Mouse (Mus musculus) kidney, adult 9 months (tissue): ENCODE measurements around the gene Dand5.

Source experiments
- DNase-seq: peaks from one replicate; pipeline ENCODE4 v3.0.0; 2022

Gene Dand5

DNA sequence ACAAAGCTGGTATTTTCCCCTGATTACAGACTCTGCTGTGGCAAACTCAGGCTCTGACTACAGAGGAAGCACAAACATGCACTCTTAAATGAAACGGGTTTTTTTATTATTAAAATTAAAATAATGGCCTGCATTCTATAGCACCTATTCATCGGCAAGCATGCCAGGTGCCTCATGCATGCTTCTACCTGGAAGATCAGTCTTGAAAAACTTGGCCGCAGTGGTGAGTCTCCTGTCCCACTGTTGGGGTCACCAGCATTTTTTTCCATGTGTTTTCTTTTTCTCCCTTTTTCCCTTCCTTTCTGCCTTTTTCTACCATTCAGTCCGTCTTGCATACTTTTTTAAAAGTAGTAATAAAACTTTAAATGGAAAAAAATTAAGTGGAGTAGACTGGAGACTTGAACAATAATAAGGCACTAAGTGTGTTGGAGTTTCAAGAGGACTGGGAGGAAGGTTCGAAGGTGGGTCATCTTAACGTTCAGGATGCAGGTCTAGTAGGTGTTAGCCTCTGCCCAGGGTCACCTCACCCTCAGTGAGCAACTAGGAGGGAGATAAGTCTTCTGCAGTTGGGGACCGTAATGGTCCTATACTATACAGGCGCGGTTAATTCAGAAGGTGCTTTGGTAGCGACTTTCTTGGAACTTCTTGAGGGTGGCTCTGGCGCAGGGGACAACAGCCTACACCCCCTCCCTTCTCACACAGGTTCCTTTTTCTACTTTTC lies 39.3 kb downstream of the Dand5 start:
- DNase-seq = no peak

DNA sequence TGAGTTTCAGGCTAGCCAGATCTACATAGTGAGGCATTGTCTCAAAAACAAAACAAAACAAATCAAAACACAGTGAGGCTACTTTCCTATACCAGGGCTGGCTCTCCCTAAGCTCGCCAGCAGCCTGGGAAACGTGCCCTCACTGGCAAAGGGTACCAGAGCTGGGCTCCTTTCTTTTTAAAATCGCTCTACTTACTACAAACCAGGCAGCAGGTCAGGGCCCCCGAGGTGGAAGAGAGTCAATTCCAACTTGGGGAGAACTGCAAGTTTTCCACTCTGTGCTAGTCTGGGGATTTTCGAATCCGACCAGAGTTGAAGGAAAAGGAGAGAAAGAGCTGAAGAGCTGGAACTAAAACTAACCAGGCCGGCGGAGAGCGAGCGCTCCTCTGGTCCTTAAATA lies 39.9 kb downstream of the Dand5 start:
- DNase-seq = no peak

DNA sequence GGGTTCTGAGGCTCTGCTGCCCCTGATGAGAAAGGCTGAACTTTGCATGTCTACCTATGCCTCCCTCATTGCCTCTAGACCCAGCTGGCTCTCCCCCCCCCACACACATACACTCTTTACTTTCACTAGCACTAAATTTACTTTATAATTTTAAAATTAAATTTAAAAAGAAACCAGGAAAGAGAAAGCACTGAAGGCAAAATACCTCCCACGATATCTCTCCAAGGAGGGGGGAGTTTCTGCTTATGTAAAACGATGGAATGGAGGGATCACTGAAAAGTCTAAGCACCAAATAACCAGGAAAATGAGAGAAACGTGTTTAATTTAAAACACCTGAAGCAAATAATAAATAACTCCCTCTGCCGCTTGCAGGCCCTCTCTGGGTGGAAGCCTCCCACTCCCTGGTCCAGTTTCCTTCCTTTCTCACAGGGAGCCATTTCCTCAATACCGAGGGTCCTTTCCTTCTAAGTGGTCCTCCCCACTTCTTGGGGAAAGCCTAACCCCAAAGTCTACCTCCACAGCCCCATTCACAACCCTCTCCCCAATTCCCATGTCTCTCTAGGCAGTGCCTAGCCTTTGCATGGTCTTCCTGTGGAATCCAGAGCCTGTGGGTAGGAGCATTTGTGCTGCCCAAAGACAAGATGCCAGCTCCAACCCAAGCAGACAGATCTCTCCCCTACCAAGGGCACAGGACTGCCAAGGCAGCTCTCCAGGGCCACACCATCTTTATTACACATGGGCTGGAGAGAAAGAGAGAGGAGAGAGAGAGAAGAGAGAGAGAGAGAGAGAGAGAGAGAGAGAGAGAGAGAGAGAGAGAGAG lies 40.7 kb downstream of the Dand5 start:
- DNase-seq = no peak

DNA sequence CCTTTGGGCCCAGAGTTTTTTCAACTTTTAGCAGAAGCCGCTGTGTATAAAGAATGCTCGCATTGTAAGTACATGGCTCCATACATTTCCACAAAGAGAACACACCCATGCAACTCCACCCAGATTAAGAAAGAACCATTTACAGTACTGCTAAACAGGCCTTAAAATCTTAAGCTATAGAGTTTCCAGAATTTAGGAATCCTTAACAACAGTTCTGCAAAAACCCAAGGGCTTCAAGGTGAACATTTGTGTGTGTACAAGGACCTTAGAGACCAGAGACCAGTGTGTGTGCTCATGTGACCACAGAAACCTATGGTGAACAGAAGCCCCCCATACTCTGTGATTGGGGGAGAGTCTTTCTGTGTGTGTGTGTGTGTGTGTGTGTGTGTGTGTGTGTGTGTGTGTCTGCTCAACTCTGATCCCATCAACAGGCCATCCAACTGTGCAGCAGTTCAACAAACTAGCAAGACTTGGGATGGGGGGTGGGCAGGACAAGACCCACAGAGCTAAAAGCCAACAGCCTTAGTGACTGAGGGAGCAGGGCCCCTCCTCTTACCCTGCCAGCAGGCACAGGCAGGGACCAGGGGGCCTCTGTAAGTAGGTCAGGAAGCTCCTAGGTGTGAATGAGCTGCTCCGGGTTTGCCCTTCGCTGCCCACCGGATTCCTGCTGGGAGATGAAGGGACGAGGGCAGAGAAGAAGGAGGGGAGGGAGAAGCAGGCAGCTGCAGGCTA lies 41.5 kb downstream of the Dand5 start:
- no peak for DNase-seq

DNA sequence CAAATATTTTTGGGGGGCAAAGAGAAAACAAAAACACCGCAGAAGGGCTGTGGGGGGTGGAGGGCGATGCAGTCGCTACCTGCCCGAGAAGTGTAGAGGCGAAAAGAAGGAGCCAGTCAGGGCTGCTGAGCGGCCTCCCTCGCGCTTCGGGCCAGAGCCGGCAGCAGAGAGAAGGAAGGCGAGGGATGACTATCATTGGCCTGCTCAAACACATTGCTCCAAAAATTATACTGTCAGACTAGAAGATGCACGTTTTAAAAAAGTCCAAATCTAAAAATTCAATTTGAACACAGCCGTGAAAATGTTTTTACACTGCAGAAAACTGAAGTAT lies 42.4 kb downstream of the Dand5 start:
- DNase-seq = no peak

DNA sequence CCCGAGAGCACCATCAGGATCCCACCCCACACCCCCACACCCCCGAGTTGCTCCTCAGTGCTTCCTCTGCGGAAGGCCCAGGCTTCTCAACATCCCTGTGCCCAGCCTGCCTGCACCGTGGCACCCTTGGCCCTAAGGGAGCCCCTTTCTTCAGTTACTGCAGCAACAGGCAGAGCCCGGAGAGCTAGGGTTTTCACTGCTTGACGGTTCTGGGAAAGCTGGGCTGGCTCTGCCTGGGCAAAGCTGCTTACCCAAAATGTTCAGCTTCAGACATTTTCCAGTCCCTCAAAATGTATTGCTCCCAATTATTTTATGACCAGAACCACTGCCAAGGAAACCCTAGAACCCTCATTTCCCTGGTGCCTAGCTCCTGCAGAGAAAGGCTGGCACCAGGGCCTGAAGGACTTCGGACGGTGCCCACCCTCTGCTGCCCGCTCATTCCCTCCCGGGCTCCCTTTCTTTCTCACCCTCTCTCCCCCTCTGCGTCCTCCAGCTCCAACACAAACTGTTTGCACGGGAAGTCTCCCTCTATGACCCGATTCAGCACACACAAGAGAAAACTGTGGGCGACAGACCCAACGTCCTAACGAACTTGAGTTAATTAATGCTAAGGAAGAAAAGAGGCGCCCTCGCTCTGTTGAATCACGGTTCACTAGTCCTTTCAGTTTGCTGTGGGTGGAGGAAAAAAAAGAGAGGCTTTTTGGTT lies 43.0 kb downstream of the Dand5 start:
- DNase-seq = no peak

DNA sequence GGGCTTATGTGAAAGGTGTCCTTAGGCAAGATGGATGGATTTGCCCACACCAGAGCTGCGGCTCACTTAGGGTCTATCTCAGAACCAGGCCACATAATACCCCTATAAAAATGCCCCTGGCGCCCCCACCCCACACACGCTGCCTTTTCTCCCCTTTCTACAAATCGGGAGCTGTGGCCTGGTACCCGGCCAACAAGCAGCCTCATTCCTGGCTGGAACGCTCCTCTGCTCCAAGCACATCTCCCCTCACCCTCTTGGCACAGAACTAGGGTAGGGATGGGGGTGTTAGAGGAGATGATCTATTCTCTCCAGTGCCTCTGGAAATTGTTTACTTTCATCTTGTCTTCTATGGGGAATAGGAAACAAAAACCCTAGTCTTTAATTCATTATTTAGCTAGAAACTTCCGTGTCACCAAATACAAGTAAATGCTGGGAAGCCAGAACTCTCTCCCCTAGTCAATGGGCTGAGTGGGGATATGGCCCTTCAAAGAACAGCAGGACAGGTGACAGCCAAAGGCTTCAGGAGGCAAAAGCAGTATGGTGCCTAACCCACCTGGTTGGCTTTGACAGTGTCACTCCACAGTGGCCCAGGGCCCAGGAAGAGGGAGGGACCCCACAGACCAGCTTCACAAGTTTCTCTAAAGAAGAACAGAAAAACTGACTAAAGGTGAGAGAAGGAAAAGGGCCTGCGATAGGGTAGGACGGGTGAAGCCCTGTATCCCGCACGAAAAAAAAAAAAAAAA lies 43.8 kb downstream of the Dand5 start:
- DNase-seq = no peak

DNA sequence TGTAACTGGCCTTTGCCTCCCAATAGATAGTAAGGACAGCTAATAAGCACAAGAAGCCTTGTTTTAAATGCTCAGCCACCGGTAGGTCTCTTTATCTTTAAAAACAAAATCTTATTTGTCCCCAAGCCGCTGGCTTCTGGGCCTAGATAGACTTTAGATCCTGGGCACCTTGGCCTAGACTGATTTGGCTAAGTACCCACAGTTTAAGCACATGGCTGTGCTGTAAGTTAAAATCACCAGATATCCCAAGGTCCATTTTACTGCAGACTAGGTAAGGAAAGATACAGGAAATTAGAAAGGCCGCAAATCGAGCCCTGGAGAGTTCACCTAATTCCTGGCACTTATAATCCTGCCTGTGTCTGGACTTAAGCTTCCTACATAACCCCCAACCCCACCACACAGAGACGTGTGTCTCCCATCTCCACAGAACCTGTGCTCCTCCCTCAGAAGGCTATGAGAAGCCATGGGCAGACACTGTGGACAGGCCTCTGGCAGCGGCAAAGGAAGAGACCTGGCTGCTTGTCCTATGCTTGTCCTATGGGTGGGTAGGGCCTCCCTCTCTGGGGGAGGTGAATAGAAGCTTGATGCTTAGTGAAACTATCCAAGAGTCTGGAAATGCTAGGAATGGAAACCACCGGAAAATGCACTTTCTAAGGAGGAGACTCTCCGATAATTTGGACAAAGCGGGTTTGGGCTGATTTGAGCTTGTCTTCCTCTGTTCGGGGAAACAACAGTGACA lies 44.6 kb downstream of the Dand5 start:
- DNase-seq = no peak

DNA sequence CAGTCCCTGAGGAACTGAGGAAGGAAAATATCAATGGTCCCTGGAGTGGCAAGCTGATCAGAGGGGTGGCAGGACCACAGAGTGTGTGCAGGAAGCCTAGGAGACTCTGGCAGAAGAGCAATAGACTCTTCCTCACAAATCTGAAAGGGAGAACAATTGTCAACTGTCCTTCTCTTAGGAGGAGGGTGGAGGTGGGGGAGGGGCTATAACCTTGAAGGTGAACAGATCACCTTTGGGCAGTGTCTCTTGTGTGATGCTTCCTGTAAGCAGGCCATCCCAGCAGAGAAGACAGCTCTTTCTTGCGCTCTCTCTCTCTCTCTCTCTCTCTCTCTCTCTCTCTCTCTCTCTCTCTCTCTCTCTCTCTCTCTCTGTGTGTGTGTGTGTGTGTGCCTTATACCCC lies 46.1 kb downstream of the Dand5 start:
- no peak for DNase-seq

DNA sequence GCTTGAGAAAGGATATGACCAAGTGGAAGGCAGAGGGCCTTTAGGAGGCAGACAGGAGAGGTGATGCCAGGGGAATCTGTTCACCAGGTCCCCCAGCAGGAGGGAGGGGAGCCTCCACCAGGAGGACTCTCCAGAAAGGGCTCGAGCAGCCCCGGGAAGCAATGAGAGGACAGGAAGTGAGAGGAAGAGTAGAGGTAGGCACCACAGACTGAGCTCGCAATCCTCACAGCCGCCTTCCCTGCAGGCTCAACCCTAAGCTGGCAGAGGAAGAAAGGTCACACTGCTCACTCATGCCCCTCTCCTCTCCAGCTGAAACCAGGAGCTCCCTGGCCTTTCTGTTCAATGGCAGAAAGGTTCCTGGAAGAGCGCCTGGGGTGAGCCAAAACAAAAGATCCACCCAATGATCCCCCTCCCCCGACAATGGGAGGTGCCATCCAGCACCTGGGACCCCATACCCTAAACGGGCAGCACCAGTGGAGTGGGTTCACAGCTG lies 47.0 kb downstream of the Dand5 start:
- DNase-seq = no peak

DNA sequence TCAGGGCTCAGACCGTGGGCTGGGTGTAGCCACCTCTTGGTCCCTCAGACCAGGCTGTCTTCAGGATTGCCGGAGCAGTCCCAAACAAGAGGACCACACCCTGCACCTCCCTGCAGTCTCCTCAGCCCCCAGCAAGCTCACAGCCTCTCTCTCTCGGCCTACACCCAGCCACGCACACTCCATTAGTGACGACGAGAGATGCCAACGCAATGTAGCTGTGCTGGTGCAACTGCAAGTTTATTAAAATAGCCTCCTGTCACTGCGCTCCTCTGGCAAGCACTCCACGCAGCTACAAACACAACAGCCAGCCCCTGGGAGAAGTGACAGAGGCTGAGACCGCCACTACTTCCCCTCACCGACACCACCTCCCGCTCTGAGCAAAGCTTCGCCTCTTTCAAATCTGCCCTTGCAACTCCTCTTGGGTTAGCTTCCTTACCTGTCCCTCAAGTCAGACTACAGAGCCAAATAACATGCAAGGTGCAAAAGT lies 47.5 kb downstream of the Dand5 start:
- no peak for DNase-seq

DNA sequence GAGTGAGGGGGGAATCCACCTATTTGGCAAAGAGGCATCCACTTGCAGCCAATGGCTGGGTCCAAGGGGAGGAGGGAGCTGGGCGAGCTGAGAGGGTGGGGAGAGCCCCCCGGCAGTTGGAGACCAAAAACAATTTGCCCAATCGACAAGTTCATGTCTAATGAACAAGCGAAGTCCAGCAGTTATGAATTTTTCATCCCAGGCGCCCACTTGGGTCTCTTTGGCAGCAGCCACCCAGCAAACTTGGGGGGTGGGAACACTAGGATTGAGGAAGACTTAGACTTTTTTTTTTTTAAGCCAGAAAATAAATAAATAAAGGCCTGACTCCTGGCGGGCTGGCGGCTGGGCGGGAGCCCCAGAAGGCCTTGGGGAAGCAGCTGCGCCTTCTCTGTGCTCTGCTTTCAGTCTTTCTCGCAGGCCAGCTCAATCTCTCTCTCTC lies 48.1 kb downstream of the Dand5 start:
- DNase-seq = no peak

DNA sequence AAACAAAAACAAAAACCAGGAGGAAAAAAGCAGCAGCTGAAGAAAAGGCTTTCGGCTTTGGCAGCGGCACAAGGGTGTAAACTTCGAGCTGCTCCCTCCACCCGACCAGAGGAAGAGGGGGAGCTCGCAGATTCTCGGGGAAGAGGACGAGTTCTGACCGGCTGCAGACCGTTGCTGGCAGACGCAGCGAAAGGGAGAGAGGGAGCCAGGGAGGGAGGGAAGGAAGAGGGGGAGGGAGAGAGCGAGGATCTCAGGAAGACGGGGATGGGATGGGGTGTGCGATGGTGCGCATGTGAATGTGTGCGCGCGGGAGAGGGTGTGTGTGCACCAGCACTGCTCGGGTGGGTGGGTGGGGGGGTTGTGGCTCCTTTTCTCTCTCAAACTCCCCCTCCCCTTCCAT lies 48.8 kb downstream of the Dand5 start:
- peak; percentile 70 for DNase-seq

DNA sequence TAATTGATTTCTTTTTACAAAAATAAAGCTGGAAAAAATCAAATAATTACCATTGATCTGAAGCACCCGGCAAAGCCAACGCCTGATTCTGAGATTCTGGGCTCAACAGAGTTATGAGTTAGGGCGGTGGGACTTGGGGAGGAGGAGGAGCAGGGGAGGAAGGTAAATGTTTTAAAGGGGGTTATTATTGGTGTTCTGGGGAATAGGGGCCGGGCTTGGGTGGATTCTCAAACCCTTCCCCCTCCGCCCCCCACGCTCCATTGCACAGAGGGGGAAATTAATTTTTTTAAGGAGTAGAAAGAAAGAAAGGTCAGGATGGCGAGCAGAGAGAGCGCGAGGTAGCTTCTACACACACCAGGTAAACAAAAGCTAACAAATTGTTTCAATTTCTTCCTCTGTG lies 49.3 kb downstream of the Dand5 start:
- no peak for DNase-seq

DNA sequence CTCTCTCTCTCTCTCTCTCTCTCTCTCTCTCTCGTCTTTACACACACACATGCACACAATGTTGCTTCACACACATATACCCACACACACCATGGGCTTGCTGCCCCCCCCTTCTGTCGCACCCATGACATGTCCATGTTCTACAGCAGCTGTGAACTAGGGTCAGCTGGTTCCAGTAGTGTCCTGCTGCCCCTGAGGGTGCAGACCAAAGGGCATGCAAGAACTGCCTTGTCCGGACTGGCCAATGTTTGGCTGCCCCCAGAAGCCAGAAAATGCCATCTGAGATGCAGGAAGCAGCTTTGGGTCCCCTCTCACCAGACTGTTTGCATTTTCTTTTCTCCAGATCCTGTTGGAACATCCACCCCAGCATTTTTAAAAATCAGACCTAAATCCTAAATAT lies 50.0 kb downstream of the Dand5 start:
- DNase-seq = no peak

DNA sequence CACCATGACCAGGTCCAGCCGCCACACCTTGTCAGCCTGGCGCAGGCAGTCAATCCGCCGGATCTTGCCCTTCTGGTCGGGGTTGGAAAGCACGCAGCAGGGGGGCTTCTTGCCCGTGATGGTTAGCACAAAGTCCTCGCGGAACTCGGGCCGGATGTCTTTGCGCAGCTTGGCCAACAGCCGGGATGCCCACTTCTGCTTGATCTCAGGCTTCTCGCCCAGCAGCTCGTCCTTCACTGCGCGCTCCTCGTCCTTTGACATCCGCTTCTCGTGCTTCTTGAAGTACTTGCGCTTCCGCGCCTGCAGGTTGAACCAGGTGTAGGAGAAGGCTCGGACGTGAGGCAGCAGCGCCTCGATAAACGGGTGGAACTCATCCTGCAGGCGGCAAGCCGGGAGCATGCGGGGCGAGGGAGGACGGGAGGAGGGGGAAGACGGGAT lies 50.7 kb downstream of the Dand5 start:
- DNase-seq = no peak

DNA sequence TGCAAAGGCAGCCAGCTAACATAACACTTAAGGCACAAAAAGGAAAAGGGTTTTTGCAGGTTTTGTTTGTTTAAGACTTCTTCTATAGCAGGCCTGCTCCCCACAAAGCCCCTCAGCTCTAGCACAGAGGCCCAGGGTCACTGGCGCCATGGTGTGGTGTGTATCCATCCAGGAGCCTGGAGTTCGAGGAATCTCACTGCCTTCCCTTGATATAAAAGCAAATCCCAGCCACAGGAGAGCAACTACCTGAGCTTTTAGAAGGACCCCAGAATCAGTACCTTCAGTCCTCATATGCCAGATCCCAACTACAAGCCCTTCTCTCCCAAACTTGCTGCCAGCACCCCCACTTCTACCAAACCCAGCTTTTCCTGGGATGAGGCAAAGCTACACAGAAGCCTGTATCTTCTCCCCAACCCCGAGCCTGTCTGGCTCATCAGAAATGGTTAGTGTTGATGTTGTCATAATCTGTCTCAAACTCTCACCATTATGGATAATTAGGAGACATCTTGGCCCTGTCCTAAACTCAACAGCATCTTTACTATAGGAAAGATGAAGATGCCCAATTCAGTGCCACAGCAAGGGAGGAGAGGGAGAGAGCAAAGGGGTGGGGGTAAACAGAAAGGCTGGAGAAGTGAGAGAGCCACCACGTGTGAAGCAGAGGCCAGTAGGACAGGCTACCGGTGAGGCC lies 51.5 kb downstream of the Dand5 start:
- DNase-seq = no peak

DNA sequence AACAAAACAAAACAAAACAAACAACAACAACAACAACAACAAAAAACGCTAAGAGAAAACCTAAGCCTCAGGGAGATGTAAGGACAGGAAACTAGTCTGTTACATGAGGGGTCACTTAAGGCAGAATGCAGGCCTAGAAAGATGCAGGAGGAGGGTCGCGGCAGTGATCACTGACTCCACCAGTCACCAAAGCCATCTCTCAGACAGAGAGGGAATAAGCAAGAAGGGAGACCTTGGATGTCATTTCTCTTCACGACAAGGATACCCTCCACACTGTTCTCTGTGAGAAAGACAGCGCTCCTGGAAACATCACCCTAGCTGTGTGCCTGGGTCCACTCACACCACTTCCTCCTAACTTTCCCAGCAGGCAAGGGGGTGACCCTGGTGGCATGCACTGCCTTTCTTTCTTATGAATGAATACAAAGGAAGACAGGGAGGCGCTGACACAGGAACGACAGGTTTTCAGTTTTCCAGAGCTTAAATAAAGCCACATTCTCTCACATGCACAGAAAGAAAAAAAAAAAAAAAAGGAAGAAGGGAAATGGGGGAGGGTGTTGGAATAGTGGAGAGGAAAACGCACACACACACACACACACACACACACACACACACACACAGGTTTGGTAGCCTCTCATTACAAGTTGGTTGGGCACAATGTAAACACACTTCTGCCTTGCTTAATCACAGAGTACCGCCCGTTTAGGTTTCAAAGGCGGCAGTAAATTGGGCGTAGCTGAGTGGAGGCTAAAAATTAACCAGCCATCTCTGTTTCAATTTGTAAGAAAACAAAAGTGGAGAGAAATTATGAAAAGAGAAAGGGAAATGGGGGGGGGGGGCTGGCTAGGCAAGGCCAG lies 52.3 kb downstream of the Dand5 start:
- DNase-seq = no peak

DNA sequence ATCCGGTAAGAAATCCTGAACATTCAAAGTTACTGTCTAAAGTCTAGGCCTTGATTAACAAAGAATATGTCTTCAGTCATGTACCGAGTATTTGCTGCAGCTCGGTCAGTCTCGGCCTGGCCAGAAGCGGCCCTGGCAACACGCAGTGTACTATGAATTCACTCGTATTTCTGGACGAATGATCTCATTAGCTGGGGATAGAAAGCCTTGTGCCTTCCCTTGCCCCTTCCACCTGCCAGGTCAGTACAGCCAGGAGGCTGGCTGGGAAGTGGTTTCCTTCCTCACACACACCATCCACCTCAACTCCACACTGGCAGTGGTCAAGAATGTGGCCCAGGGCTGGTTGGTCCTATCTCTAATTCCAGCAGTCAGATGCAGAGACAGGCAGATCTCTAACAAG lies 53.3 kb downstream of the Dand5 start:
- DNase-seq = no peak
